Mouse (Mus musculus) c-Kit-negative CD71-positive TER-119-positive erythroid progenitor cells, embryonic 14.5 days (primary cell): ENCODE measurements around the gene Iltifb.
"Not testable (repeated sequence)": the region's sequence is repeated elsewhere in the genome, so short reads cannot be mapped to it uniquely, and the experiment has no call there.

Experiments
- DNase-seq: peaks from one replicate; pipeline ENCODE4 v3.0.0-alpha.2; 2013; ENCODE audit warnings: low read depth, low spot score

The Iltifb gene

GRCm38 (mm10) chr10:118294938-118295337 is at the start of gene Iltifb:
Iltifb (minus strand) TSS chr10:118295038.
- DNase-seq: no peak

- DNase-seq: not testable (repeated sequence)
These were observed 48.3 kb upstream of the Iltifb start, which contains the start of gene Gm9046 for GRCm38 (mm10) chr10:118343155-118343554. Gm9046 (minus strand) TSS chr10:118343255.

- DNase-seq: not testable (repeated sequence)
These were observed 42.9 kb upstream of the Iltifb start, which contains the start of gene Gm9045 for GRCm38 (mm10) chr10:118337731-118338130. Gm9045 (minus strand) TSS chr10:118337831.

GRCm38 (mm10) chr10:118332308-118332707 is 37.5 kb upstream of the Iltifb start, which contains the start of gene Gm9044:
Gm9044 (minus strand) TSS chr10:118332408.
- DNase-seq: not testable (repeated sequence)

GRCm38 (mm10) chr10:118326869-118327268 is 32.0 kb upstream of the Iltifb start, which contains the start of gene Gm9040:
Gm9040 (minus strand) TSS chr10:118326969.
- not testable (repeated sequence) for DNase-seq

- DNase-seq: no peak
These were observed 24.2 kb upstream of the Iltifb start for GRCm38 (mm10) chr10:118319024-118319423.

GRCm38 (mm10) chr10:118302133-118302532 is 7.3 kb upstream of the Iltifb start:
- DNase-seq: not testable (repeated sequence)

GRCm38 (mm10) chr10:118283016-118283415 is 11.8 kb downstream of the Iltifb start:
- DNase-seq: not testable (repeated sequence)

- not testable (repeated sequence) for DNase-seq
These were observed 12.3 kb downstream of the Iltifb start for GRCm38 (mm10) chr10:118282565-118282964.

GRCm38 (mm10) chr10:118278069-118278468 is 16.8 kb downstream of the Iltifb start:
- not testable (repeated sequence) for DNase-seq

GRCm38 (mm10) chr10:118271416-118271815 is 23.4 kb downstream of the Iltifb start:
- DNase-seq: not testable (repeated sequence)

GRCm38 (mm10) chr10:118268812-118269211 is 26.0 kb downstream of the Iltifb start:
- not testable (repeated sequence) for DNase-seq

- DNase-seq: not testable (repeated sequence)
These were observed 36.5 kb downstream of the Iltifb start, which contains the start of gene Gm32802 for GRCm38 (mm10) chr10:118258388-118258787. Gm32802 (plus strand) TSS chr10:118258688.

GRCm38 (mm10) chr10:118250852-118251295 is 44.0 kb downstream of the Iltifb start:
- no peak for DNase-seq

- not testable (repeated sequence) for DNase-seq
These were observed 45.7 kb downstream of the Iltifb start for GRCm38 (mm10) chr10:118249006-118249595.

- not testable (repeated sequence) for DNase-seq
These were observed 54.2 kb downstream of the Iltifb start, which contains the start of gene Gm32717 for GRCm38 (mm10) chr10:118240680-118241079. Gm32717 (minus strand) TSS chr10:118240780.
